8 mouse cellular contexts compared by ENCODE assay signal in genomic region chr19:44388475-44389428, GRCm38 (mm10). TPM values are rescaled to one million over a fixed set of nuclear protein-coding genes. Genes with fewer than 3 reads are reported as not detected.
DNase-seq lines count a peak whose midpoint lies in the region; ATAC-seq lines count a peak whose summit lies in the region.

No protein-coding gene starts in this region.

- H3K27ac ChIP-seq in hindbrain, embryonic 13.5 days = peak overlapping the region; percentile 88

- peaks cover 18% of the 10 kb centered on the region for H3K4me1 ChIP-seq in hindbrain, embryonic 13.5 days (replicated peaks)

- no peaks in the 10 kb centered on the region for H3K36me3 ChIP-seq in hindbrain, embryonic 13.5 days

- peak overlapping the region; percentile 74 for H3K4me2 ChIP-seq in hindbrain, embryonic 13.5 days

- H3K9ac ChIP-seq in hindbrain, embryonic 13.5 days = peak overlapping the region; percentile 79

- peak; percentile 98 for ATAC-seq in hindbrain, embryonic 13.5 days (ENCODE audit: low FRiP score)

- 3% methylated on average over 41 of the region's 41 CpGs for WGBS in hindbrain, embryonic 13.5 days

- peak; percentile 44 for DNase-seq in NIH3T3 (ENCODE audit: low read depth)
- peak; percentile 92 to 94 for DNase-seq in cerebellum, postnatal 14 days
- peak; percentile 84 to 85 for DNase-seq in frontal cortex, postnatal 14 days (ENCODE audit: low spot score in 2 of 2)
- peak; percentile 85 to 89 for DNase-seq in layer of hippocampus, postnatal 14 days (ENCODE audit: low spot score in 2 of 2)
- DNase-seq in lung, postnatal 10 days = peak; percentile 97
- peak; percentile 86 for DNase-seq in ovary, postnatal 14 days (ENCODE audit: low spot score)
- peak; percentile 96 for DNase-seq in thymus, postnatal 14 days

- no peaks in the 10 kb centered on the region for H3K27me3 ChIP-seq in hindbrain, embryonic 13.5 days

- H3K9me3 ChIP-seq in hindbrain, embryonic 13.5 days = no peaks in the 10 kb centered on the region

- peak overlapping the region; percentile 60 for H3K4me3 ChIP-seq in hindbrain, embryonic 13.5 days

RNA-seq across cellular contexts. Expression of gene Scd1, which starts 18.9 kb away (rescaled TPM):
- polyA plus RNA-seq in hindbrain, embryonic 13.5 days (2015; fragmentation: Nextera tagmentation; extraction: Ambion mirVana) = 4.2 and 4.4 TPM in 2 replicates
- total RNA-seq in layer of hippocampus, postnatal 14 days (2021) = 100 to 1,000 TPM; 147 to 154 TPM

RNA-seq across cellular contexts. Expression of gene Scd4, which starts 55.9 kb away (rescaled TPM):
- 0.09 and 0.19 TPM in 2 replicates for polyA plus RNA-seq in hindbrain, embryonic 13.5 days (2015; fragmentation: Nextera tagmentation; extraction: Ambion mirVana)
- 1 to 10 TPM; 2.5 to 2.6 TPM for total RNA-seq in layer of hippocampus, postnatal 14 days (2021)

Comparison
In these comparisons a context has a peak if more than half of its experiments do, and no peak if none do; other contexts are left out.
1. Peak in every context shown above with its lines: DNase-seq, ATAC-seq, H3K4me3 ChIP-seq and H3K27ac ChIP-seq.
2. DNase-seq: peak in every context shown above with its lines; median percentile 97 in lung, postnatal 10 days; 96 in thymus, postnatal 14 days; 93 in cerebellum, postnatal 14 days; 87 in layer of hippocampus, postnatal 14 days; 86 in ovary, postnatal 14 days; 84 in frontal cortex, postnatal 14 days; 44 in NIH3T3.